Mouse (Mus musculus) cortical plate, adult 2 months (tissue): ENCODE data around the gene Oaz1. TPM values are rescaled to one million over a fixed set of nuclear protein-coding genes. Genes with fewer than 3 reads are reported as not detected.
A peak's percentile ranks its signal among the peaks of the same experiment; 100 is the strongest.

Experiments used
- H3K27ac ChIP-seq: fragments of 200-500 bp; 2 replicates; pipeline ENCODE4 v1.5.1; 2012; ENCODE audit warnings: low read length, control low read depth, inconsistent platforms; ENCODE audit not compliant: insufficient read depth
- H3K4me1 ChIP-seq: fragments of 200-500 bp; 2 replicates; pipeline ENCODE4 v1.6.1; 2011; ENCODE audit warnings: low read length; ENCODE audit not compliant: control insufficient read depth, insufficient read depth
- H3K4me3 ChIP-seq: fragments of 200-500 bp; 2 replicates; pipeline ENCODE4 v1.5.1; 2011; ENCODE audit warnings: mild to moderate bottlenecking, low read length, control low read depth; ENCODE audit not compliant: insufficient read depth
- CTCF ChIP-seq: fragments of 200-500 bp; IDR thresholded peaks from 2 replicates; pipeline ENCODE4 v1.5.1; 2011; ENCODE audit warnings: mild to moderate bottlenecking, control low read depth, low read length; ENCODE audit not compliant: insufficient read depth; ENCODE audit errors: extremely low read depth
- POLR2A ChIP-seq: fragments of 200-500 bp; IDR thresholded peaks from 2 replicates; pipeline ENCODE4 v1.6.1; 2011; ENCODE audit warnings: mild to moderate bottlenecking, low read length, control low read depth; ENCODE audit not compliant: insufficient read depth; ENCODE audit errors: extremely low read depth
- polyA plus RNA-seq: library from polyadenylated mRNA; depleted of rRNA; stranded (reverse); fragments of >200 nt; gene quantifications from 2 replicates; pipeline ENCODE4 v1.2.3, GENCODE M21; 2012

The Oaz1 gene
- polyA plus RNA-seq, 1 experiment = 729 TPM

DNA sequence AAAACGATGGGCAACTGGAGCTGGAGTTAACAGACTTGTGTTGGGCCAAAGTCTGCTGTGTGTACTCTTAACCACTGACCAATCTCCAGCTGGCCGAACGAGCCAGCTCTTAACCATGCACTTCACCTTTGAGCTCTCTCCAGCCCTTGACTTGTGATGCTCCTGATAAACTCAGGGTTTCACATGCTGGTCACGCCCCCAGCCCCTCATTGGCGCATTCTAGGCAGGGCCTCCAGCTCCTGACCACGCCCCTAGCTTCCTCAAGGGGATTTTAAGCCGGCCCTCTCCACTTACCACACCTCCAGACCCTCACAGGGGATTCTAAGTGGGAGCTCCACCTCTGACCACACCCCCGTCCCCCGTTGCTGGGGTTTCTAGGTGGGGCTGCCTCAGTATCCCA is 4.7 kb downstream of the Oaz1 start:
- Histone ChIP-seq H3K4me1 (0 out of 2 replicates have a peak, but pooled peaks cover 2% of the 10 kb centered on the region), H3K4me3 (no peak overlapping the region), H3K27ac (no peak overlapping the region)
- TF ChIP-seq CTCF = no peak
- no peak for TF ChIP-seq POLR2A

GRCm38 (mm10) chr10:80832818-80833217 is 6.4 kb downstream of the Oaz1 start:
- TF ChIP-seq CTCF (no peak), POLR2A (no peak)
- Histone ChIP-seq H3K4me3 (no peak overlapping the region), H3K4me1 (0 out of 2 replicates have a peak, but pooled peaks cover 2% of the 10 kb centered on the region), H3K27ac (no peak overlapping the region)

- Histone ChIP-seq H3K4me1 (no peaks in the 10 kb centered on the region), H3K27ac (no peak overlapping the region), H3K4me3 (no peak overlapping the region)
- TF ChIP-seq POLR2A (no peak), CTCF (no peak)
Measured at GRCm38 (mm10) chr10:80835617-80836016, 9.2 kb downstream of the Oaz1 start.

DNA sequence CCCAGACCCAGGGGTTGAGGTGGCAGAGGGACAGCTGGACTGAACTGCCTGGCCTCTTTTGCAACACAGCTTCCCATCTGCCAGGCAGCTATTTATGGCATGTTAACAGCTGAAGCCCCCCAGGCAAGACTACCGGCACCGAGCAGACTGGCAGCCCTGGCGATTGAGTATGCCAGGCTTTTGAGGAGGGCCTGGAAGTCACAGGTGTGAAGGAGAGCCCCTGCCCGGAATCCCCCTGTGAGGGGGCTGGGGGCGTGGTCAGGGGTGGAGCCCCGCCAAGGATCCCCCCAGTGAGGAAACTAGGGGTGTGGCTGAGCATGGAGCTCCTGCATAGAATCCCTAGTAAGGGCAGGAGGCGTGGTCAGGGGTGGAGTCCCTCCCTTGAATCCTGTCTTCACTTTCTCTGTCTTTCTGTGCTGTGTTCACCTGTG is 10.5 kb downstream of the Oaz1 start:
- Histone ChIP-seq H3K4me3 (no peak overlapping the region), H3K27ac (no peak overlapping the region), H3K4me1 (no peaks in the 10 kb centered on the region)
- TF ChIP-seq POLR2A = no peak
- TF ChIP-seq CTCF = no peak

DNA sequence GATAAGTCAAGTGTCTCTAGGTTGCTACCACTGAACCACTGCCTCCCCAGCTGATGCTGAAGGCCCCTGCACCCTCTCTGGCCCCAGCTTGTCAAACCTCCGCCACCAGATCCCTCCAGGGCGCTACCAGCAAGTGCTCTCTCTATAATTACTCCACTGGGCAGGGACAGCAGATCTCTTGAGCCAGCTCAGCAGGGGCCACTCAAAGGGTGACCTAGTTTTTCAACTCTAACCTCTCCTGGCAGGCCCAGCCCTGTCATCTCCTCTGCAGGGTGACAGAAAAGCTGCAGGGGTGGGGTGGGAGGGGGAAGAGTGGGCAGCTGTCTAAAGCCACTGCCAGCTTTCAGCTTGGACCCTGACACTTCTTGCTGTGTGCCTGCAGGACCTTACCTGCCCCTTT is 11.4 kb downstream of the Oaz1 start:
- Histone ChIP-seq H3K27ac (no peak overlapping the region), H3K4me3 (no peak overlapping the region), H3K4me1 (no peaks in the 10 kb centered on the region)
- TF ChIP-seq POLR2A = no peak

DNA sequence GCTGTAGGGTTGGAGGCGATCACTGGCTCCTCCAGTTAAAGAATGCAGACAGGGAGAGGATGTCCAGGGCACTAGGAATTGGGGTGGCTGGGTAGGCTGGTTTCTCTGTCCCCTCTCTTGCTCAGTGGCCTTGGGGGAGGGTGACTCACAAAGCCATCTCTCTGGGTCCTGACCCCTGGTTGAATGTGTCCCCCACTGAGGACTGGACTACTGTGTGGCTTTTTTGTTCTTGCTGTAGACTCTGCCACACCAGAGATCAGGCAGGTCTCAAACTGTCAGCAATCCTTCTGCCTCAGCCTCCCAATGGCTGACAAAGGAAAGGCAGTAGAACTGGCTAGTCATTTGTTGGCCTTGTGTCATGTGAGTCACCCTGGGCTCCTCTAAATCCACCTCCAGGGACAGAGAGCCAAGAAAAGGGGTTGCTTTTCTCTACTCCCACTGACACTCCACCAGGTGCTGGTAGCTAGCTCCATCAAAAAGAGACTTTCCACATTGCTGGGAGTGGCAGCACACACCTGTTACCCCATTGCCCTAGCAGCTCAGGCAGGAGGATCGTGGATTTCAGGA is 12.0 kb downstream of the Oaz1 start:
- no peaks in the 10 kb centered on the region for H3K4me1 ChIP-seq
- TF ChIP-seq POLR2A (no peak), CTCF (no peak)
- no peak overlapping the region for H3K27ac ChIP-seq
- H3K4me3 ChIP-seq = no peak overlapping the region

DNA sequence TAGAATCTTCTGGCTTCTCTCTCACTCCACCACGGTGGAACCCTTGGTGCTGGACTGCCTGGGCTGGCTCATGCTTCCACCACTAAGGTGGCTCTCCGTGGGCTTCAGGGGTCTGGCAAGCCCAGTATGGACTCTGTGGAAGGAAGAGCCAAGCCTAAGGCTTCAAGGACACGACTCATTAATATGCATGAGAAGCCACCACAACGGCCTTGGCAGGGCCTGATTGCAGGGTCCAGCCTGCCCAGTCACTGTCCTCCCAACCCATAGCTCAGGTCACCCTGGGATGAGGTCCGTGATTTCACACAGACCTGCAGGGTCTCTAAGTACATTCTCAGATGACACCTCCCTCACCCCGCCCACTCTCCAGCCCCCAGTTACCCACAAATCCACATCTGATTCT is 13.4 kb downstream of the Oaz1 start:
- Histone ChIP-seq H3K4me3 (no peak overlapping the region), H3K27ac (no peak overlapping the region), H3K4me1 (no peaks in the 10 kb centered on the region)
- TF ChIP-seq POLR2A (no peak), CTCF (no peak)

DNA sequence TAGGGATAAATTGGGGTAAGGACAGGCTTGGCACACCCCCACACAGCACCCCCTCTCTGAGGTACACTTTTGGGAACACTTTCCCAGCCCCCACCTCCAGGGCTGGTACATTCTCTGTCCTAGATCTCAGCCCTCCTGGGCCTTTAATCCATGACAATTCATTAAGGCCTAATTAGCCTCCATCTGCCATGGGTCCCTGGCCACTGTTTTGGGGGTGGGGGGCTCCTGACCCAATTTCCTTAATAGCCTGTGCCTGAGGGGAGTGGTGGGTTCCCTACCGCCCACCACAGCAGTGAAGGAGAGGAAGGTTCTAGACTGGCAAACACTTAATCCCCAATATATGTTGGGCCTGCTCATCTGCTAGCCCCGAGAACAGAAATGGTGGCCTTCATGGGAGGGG is 15.2 kb downstream of the Oaz1 start:
- no peaks in the 10 kb centered on the region for H3K4me1 ChIP-seq
- no peak for TF ChIP-seq CTCF
- TF ChIP-seq POLR2A = no peak
- H3K27ac ChIP-seq = no peak overlapping the region
- H3K4me3 ChIP-seq = peak overlapping the region; percentile 61; the same call in 1 of the 2 replicates

DNA sequence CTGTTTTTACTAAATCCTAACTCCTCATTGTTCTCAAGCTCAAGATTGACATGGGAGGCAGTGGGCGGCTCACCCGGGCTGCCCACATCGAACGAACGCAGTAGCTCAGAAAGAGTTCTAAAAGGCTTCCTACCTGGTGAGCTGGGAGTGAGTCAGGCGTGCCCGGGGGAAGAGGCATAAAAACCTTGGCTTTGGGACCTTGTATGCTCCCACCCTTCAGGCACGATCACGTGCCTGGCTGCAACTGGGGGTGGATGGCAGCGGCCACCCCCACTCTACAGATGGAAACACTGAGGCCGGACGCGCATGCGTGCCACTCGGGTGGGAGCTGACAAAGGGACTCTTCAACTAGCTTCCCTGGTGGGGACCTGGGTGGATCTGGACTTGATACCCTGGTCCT is 15.9 kb downstream of the Oaz1 start:
- no peaks in the 10 kb centered on the region for H3K4me1 ChIP-seq
- no peak for TF ChIP-seq POLR2A
- no peak for TF ChIP-seq CTCF
- no peak overlapping the region for H3K27ac ChIP-seq
- H3K4me3 ChIP-seq = peak overlapping the region; percentile 61

DNA sequence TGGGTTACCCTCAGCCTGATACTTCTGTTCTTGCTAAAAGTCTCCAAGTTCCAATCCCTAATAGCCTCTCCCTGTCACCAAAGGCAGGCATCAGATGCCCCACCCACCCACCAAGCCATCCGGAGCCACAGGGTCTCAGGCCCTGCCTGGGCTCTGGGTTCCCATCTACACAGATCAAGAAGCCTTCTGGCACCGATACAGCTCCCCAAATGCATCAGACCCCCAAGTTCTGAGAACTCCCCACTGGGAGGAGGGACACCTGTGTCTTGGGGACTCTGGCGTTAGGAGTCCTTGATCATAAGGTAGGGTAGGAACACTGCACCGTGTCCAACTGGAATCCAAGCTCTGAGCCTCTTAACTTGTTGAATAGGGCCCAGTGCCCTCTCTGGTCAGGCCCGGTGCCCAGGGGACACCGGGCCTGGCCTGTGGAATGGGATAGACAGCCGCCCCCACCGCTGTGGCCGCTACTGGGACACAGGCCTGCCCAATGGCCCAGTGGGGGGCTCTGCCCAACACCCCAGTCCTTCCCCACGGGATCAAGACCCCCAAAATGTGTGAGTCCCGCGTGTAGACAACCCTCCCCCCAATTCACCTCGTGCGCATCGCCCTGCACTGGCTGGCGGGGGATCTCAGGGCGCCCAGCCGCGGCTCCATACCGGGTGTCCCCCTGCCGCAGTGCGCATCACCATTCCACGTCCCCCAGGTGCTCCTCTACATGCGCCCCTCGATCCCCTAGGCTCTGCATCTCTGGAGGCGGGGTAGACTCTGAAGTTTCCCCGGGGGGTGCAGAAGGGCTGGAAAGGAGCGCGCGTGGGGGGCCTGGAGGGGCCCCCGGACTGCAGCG is 16.9 kb downstream of the Oaz1 start:
- peak overlapping the region; percentile 61 for H3K4me3 ChIP-seq
- H3K4me1 ChIP-seq = no peaks in the 10 kb centered on the region
- peak overlapping the region; percentile 49; the same call in 1 of the 2 replicates for H3K27ac ChIP-seq
- TF ChIP-seq CTCF (no peak), POLR2A (no peak)
